Mouse (Mus musculus): ENCODE measurements at regions not wholly inside any gene's neighbourhood (a gene's known extent, or its start where the extent isn't known, plus 50 kb on each side); places are given as distances from the start of the nearest gene placed in this dataset.

- TF ChIP-seq CTCF (IDR thresholded peaks at IDR 0.05; ENCODE audit: control insufficient read depth, insufficient read depth, insufficient read length) (no peak), MAX (IDR thresholded peaks at IDR 0.05) (no peak), USF1 (IDR thresholded peaks at IDR 0.05; ENCODE audit: low read depth) (no peak), MYOD1 (IDR thresholded peaks at IDR 0.05; ENCODE audit: control insufficient read depth, insufficient read length, low read depth) (no peak), FOSL1 (IDR thresholded peaks at IDR 0.05; ENCODE audit: insufficient read depth, low read length, poor library complexity, severe bottlenecking) (no peak)
These were observed 160.3 kb upstream of the Tll1 start for GRCm38 (mm10) chr8:64366226-64366973.
